Mouse (Mus musculus) retina, postnatal 7 days (tissue): ENCODE measurements around the gene Fastkd5.

ENCODE experiments used
- DNase-seq: peaks from one replicate; pipeline ENCODE4 v3.0.0-alpha.2; 2012; ENCODE audit warnings: low read depth, low spot score

Gene Fastkd5

GRCm38 (mm10) chr2:130634006-130634738, 4.3 kb upstream of the Fastkd5 start:
- no peak for DNase-seq

GRCm38 (mm10) chr2:130632887-130633675, 3.3 kb upstream of the Fastkd5 start:
- DNase-seq = no peak

GRCm38 (mm10) chr2:130632416-130632815, 2.6 kb upstream of the Fastkd5 start:
- no peak for DNase-seq

- no peak for DNase-seq
These were observed 568 bp downstream of the Fastkd5 start for GRCm38 (mm10) chr2:130629080-130629838.

GRCm38 (mm10) chr2:130628424-130628823, 1.4 kb downstream of the Fastkd5 start:
- DNase-seq = no peak

- DNase-seq = no peak
These were observed 10.9 kb downstream of the Fastkd5 start for GRCm38 (mm10) chr2:130618972-130619371.

- DNase-seq = no peak
These were observed 16.7 kb downstream of the Fastkd5 start for GRCm38 (mm10) chr2:130613091-130613490.

GRCm38 (mm10) chr2:130602195-130602594, 27.6 kb downstream of the Fastkd5 start:
- DNase-seq = no peak

GRCm38 (mm10) chr2:130598399-130598798, 31.4 kb downstream of the Fastkd5 start:
- no peak for DNase-seq

- peak; percentile 28 for DNase-seq
These were observed 32.2 kb downstream of the Fastkd5 start for GRCm38 (mm10) chr2:130597601-130598010.

GRCm38 (mm10) chr2:130595596-130595995, 34.2 kb downstream of the Fastkd5 start:
- no peak for DNase-seq

- no peak for DNase-seq
These were observed 38.8 kb downstream of the Fastkd5 start for GRCm38 (mm10) chr2:130591016-130591415.

GRCm38 (mm10) chr2:130589761-130590160, 40.1 kb downstream of the Fastkd5 start:
- no peak for DNase-seq

GRCm38 (mm10) chr2:130589157-130589556, 40.7 kb downstream of the Fastkd5 start:
- no peak for DNase-seq

- no peak for DNase-seq
These were observed 41.5 kb downstream of the Fastkd5 start for GRCm38 (mm10) chr2:130588373-130588772.

- DNase-seq = no peak
These were observed 43.8 kb downstream of the Fastkd5 start for GRCm38 (mm10) chr2:130586016-130586415.

GRCm38 (mm10) chr2:130583902-130584560, 45.8 kb downstream of the Fastkd5 start:
- DNase-seq = no peak

- DNase-seq = no peak
These were observed 47.3 kb downstream of the Fastkd5 start, which contains the start of gene Avp for GRCm38 (mm10) chr2:130582552-130582951. Gene Avp, minus strand, starts transcription at chr2:130582554.

GRCm38 (mm10) chr2:130581201-130581600, 48.6 kb downstream of the Fastkd5 start:
- DNase-seq = no peak

- no peak for DNase-seq
These were observed 50.0 kb downstream of the Fastkd5 start for GRCm38 (mm10) chr2:130579791-130580190.

- DNase-seq = no peak
These were observed 51.7 kb downstream of the Fastkd5 start for GRCm38 (mm10) chr2:130578148-130578547.
